Mouse (Mus musculus) spleen, postnatal 36 days (tissue): ENCODE results near the gene Adgrv1.

Source experiments
- DNase-seq, 2 experiments: peaks; one replicate each; pipeline ENCODE4 v3.0.0; 2022; ENCODE audit warnings: low spot score in 2 of 2, mixed read lengths in 1 of 2

The Adgrv1 gene

DNA sequence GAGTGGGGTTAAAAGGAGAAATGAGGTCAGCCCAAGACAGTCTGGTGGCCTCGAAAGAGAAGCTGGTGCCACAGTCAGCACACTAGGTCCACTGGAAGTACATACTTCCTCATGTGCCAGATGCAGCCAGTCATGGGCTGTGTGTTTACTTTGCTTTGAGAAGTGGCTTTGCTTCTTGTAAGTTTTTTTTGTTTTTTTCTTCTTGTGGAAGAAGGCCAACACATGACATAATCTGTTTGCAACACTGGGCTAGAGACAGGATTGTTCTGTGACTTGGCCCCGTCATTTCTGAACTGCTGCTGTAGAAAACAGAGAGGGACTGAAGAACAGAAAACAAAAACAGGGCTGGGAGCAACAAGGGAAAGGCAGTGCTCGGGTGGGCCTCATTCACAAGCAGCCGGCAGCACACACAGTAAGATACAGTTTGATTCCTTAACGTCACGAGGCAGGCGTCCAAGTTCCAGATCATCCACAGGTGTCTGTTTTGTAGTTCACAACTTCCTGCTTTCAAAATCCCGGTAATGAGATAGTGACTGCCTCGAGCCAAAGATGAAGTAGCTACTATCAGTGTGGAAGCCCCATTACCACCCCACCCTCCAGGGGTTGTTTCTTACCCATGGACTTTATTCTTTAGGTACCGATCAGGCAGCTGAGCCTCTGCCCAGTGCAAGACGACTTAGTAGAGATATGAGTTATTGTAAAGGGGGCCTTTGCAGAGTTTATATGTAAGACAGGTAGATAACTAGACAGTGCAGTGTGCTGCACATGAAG, 496.1 kb downstream of the Adgrv1 start:
- peak; percentile 17 to 36 for DNase-seq

DNA sequence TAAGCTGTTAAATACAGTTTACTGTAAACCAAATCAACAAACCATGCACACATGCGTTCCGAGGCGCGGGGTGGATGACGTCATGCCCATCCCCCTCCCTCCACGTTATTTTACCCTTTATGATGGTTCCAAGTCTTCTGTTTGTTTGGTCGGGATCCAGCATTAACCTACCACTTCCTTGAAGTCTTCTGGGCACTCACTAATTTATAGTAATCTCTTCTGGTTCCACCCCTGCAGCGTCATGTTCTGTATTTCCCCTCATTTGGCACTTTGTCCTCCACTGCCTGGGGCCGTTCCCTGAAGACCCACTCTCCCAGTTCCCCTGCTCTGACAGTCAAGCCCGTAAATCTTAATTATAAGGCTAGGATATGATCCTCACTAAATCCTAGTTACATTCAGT, 497.0 kb downstream of the Adgrv1 start:
- DNase-seq, result no peak

DNA sequence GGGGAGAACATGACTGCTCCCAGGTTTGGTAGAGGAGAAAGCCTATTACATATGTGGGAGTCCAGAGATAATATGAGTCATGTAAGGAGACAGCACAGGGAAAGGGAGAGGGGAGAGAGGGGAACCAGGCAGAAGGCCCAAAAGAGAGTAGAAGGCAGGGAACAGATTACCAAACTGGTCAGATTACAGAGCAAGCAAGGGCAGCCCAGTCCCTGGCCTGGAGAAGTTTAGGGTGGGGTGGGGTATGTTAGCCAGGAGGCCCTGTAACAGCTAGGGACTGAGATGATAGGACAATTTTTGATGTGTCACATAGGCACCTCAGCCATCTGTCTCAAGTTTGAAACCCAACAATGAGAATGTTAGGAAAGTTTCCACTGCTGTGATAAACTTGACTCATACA, 498.5 kb downstream of the Adgrv1 start:
- no peak for DNase-seq

DNA sequence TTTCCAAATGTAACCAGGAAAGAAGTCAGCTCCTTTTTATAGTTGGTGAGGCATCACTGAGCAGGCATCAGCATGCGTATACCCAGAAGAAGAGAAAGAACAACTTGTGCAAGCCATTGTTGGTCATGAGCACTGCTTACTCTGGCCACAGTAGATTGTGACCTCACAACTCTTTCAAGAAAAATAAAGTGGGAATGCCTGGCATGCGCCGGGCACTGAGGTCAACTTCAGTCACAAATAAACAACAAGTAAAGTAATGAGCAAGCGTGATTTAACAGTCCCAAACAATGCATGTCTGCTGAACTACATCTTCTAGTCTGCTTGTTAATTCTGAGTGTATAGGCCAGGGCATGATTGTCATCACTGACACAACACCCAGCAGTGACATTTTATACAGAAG, 499.6 kb downstream of the Adgrv1 start:
- DNase-seq, result no peak

DNA sequence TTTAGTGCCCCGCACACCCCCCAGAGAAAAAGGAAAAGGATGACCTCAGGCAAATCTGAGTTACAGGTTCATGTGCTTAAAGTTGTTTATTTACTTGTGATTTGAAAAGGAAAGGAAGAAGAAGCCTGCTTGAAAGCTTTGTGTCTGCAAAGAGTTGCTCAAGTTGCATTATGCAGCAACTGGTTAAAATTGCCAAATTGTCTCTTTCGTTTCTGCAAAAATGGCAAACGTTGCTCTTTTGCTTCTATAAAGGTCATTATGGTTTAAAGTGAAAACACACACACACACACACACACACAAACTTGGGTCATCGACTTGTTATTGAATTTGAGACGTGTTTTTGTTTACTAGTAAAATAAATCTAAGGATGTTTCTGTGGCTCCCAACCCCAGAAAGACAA, 500.3 kb downstream of the Adgrv1 start:
- DNase-seq, result no peak

DNA sequence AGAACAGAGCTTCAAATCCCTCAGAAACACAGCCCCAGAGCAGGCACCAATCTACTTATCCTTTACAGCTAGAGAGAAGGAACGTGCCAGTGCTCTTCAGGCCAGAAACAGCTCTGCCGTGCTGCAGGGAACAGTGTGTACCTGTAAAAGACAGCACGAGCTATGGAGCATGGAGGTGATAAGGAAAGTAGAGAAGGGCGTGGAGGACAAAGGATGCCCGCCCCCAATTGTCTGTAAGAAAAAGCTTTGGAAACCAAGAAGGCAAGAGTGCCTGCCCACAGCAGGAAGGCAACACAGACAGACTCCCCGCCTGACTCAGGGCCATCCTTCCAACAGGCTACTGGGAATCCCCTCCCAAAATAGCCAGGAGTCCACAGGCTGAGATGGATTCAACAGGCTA, 501.1 kb downstream of the Adgrv1 start:
- no peak for DNase-seq

DNA sequence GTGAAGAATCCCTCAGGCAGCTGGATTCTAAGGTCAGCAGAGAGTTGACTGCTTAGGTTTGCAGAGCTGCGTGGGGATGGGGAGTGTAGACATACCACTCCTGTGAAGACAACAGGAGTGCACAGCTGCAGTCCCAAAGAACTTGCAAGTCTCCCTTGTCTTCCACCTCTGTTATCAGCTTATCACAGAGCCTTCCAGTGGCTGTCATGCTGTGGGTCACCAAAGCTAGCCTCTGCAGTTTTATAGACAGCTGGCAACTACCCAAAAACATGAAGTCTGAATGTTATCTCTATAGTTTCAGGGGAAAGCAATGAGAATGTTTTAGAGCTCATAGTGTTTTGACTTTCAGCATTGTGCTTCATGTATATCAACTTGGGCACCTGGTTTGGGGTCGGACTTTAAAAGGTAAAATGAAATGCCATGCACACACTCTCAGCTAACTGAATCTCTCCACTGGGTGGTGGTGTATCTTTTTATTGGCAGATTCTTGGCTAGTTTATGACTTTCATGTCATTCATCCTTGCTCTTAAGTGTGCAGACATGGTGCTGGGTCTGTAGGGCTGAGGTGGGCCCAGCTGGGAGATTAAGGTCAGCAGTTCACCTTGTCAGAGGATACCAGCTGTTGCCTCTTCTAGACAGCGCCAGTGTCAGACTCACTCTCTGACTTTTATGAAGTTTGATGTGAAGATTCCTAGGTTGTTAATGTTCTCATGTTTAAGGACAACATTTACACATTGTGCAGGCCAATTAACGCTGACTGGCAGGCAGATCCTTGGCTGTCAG, 502.0 kb downstream of the Adgrv1 start:
- no peak for DNase-seq

DNA sequence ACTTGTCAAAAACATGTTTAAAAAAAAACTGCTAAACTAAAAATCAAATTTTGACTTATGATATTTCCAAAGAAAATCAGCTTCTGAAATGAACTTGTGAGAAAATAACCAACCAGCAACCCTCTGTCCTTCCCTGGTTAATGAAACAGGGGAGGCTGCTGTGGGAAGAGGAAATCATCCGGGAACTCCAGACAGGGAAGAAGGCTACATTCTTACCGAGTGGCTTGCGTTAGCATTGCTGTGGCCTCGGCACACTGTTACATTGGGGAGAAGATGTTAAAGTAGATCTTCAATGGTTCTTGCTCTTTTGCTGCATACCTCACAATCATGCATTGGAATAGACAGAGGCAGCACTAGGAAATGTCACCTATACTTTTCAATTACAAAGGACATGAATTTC, 507.1 kb downstream of the Adgrv1 start:
- DNase-seq, result no peak

DNA sequence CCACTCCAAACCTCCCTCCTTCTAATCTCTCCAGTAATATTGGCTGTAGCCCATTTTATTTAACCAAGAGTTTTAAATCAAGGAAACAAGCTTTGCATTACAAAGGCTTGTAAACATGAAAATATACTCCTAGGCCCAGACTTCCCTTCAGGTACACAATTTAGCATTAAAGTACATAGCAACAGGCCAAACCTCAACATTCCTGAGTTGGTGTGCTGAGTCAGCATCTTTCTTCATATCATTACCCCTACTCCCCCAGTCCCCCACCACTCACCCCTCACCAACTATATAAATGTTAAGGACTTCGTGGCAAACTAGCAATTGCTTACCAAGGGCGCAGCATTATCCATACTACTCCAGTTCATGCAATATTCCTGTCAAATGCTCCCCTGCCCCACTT, 510.7 kb downstream of the Adgrv1 start:
- DNase-seq, result no peak

DNA sequence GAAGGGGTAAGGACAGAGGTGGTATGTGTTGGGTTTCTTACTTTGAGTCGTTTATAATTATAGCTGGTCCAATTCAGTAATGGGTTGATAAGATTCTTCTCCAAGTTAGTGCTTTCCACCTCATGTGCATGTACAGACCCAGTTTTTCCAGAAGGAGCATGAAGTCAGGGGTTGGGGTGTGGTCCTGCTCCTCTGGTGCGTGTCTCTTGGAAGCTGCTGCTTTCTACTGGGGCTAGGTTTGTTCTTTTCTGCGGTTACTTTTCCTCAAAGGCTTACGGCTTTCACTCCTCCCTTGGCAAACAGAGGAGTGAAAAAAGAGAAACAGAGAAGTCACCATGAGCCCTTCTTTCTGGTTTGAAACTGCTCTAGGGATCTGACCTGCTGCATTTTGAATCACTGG, 522.5 kb downstream of the Adgrv1 start:
- DNase-seq, result no peak

DNA sequence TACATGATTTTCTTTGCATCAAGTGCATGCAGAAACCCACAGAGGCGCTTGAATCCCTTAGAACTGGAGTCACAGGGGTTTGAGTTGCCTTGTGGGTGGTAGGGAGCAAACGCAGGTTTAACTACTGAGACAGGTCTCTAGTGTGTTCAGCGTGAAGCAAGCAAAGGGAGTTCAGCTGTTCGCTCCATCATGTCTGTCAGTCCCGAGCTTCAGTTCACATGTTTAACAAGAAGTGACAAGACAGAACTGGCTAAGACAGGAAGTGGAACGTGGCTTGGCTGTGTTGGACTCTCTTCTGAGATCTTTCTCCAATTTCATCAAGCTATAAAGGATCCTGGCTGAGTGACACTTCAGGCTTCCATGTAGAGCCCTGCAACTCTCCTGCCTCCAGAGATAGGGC, 523.3 kb downstream of the Adgrv1 start:
- DNase-seq, result no peak

DNA sequence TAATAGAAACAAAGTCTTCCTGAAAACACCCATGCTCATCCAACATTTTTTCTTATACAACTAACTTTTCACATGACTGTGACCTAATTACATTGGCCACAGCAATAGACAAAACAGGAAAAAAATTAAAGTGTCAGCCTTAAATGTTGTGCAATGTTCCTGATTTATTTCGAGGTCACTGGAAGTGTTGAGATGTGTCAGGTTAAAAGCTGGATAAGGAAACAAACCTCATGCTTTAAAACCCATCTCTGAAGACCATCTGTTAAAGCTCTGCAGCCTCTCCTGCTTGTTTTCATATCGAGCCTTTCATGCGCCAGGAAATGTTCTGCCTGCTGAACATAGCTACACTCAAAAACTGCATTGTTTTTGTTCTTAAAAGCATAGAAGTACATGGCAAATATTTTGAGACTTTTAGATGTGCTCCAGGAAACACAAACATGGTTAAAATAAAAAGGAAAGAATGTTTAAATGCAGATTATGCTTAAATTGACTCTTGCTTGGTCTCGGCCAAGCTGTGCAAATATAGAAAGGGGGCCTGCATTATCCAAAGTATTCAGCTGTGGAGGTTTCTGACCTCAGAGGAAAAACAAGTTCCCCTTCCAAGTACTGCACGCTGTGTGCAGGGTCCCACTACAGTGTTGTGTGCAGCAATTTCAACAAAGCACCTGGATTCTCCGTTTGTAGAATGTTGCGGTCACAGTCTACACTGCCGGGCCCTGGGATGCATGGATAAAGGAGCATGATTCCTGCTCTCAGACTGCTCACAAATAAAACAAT, 524.2 kb downstream of the Adgrv1 start:
- DNase-seq, result no peak

DNA sequence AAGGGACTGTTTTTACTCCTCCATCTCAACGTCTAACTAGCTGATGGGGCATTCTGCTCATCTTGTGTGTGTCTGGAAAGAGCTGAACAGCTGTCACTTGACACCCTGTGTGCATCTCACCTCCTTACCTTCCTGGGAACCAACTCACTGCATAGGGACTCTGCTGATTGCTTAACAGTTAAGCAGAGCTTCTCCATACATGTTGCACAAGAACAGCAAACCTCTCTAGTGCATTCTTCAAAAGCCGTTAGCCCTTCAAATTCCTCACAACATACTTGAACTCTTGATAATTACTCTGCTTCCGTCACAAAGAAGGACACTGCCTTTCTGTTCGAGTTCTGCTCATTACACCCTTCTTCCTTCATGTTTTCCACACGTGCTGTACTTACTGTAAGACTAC, 525.5 kb downstream of the Adgrv1 start:
- DNase-seq, result no peak

DNA sequence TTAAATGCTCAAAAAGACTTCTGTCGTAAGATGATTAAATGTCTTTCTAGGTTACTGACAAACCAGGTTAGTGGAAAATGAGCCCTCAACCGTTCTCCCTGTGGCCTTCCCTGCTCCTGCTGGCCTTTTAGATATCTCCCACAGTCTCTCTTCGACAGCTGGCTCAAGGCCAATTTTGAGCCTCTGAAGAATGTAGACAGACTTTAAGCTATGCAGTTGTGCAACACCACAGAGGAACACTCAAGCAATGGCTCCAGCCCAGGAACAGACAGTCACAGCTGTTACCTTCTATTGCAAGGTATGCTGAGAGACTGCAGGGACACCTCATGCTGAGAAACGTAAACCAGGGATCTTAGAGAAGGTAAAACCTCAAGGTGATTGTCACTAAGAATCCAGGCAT, 529.2 kb downstream of the Adgrv1 start:
- DNase-seq, result peak in 1 of 2 experiments; percentile 5

DNA sequence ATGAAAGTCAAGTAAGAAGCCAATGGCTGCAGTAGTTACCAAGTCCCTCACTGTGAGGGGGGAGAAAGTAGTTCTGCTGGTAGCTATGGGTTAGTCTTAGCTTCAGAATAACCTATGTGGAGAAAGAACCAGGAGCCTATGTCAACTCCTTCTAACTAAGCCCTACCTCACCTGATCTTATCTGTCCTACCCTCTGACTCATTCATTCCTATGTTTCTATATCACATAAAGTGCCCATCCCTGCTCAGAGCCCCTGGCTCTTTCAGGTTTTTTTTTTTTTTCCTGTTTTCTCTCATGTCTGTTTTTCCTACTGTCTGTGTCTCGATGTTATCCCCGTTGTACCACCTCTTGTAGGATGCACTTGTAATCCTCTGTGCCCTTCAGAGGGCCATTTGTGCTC, 536.5 kb downstream of the Adgrv1 start:
- DNase-seq, result no peak

DNA sequence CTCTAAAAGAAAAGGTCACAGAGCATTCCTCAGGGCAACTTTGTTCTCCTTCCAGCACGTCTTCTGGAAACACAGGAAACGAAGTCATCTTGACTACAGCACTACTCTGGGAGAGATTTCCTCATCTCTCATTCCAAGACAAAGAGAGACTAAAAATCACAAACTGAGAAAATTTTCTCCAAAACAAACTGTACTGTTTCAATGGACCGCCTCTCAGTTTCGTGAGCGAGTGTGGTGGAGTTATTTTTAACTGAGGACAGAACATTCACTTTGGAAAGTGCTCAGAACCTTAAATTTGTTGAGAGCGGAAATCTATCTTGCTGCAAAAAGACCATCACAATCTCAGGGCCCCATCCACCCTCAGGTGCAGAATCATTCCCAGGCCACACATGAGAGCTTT, 538.4 kb downstream of the Adgrv1 start:
- no peak for DNase-seq

DNA sequence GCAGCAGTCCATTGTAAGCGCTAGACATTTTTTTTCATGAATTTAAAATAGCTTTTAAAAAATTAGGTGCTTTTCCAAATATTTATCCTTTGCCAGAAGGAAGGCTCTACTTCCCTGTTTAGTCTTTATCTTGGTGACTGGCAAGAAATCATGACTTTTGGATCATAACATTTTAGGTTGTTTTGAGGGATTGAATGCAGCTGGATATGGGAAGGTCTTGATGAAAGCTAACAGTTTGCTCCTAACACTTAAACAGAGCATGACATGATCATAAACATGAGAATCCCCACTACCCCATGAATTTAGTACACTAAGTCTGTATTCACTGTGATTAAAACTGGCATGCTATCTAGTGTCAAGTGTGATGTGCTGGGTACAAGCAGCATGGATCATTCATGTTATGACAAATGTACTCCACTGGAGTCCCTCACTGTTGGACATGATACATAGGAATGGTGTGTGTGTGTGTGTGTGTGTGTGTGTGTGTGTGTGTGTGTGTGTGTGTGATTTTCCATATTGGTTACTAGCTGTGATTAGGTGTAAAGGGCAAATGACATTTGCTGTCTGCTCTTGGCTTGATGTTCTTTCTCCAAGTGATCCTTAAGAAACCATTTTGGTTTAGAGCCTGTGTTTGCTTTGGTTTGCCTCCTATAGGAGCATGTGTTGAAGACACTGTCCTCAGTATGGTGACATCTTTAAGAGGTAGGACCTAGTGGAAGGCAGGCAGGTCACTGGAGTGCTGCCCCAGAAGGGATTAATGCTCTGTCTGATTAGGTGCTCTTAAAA, 542.7 kb downstream of the Adgrv1 start:
- DNase-seq, result no peak

DNA sequence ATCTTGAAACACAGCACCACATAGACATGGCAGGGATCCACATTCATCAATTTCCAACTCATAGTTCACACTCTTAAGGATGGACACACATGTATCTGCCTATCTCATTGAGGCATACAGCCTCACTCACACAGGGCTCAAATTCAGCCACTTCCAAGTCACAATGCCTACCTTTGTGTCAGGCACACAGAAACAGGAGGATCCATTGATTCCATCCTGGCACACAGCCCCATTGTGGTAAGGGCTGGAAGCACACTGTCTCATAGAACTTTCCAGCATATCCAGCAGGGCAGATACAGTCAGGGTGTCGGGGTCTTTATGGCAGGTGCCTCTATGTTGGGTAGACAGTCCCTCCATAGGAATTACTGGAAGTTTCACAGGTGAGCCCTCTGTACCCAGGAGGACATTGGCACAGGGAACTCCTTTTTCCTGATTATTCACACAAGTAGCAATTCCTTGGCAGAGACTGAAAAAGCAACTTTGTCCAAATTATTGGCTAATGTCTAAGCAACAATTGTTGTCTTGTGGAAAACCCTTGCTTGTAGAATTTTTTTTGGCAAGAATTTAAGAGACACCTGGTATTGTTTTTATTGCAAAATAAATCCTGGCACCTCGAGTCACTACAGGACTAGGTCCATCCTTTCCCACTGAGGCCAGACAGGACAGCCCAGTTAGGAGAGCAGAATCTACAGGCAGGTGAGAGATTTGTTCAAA, 545.8 kb downstream of the Adgrv1 start:
- no peak for DNase-seq

DNA sequence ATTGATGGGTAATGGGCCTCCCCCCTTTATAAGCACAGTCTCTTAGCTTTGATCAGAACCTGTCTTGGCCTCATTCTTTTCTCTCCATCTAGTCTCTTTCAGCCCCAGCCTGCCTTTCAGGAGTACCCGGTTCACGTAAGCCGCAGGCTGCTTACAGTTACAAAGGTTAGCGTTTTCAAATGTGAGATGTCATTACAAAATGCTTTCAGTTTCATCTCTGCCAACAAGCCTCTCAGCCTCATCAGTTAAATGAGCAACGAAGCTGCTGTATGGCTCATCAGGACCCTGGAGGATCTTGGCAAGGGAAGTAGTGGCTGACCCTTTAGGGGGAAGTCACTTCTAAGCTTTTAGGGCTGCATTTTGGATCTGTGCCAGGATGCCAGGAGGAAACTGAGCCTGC, 560.7 kb downstream of the Adgrv1 start:
- no peak for DNase-seq

DNA sequence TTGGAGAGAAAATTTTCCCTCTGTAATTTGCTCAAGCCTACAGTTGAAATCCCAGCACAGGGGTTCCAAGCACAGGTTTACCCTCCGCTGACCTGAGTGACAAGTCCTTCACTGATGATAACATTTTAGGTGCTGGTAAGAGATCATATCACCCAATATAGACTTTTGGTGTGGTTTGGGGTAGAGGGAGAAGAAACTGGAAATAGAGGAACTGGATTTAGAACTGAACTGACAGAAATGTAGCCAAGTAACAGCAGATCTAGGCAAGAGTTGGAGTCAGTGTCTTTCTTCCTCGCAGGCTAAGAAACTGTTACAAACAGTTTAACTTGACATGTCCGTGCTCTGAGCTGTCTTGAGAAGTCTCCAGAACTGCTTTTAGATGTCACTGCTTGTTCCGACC, 581.5 kb downstream of the Adgrv1 start:
- no peak for DNase-seq

DNA sequence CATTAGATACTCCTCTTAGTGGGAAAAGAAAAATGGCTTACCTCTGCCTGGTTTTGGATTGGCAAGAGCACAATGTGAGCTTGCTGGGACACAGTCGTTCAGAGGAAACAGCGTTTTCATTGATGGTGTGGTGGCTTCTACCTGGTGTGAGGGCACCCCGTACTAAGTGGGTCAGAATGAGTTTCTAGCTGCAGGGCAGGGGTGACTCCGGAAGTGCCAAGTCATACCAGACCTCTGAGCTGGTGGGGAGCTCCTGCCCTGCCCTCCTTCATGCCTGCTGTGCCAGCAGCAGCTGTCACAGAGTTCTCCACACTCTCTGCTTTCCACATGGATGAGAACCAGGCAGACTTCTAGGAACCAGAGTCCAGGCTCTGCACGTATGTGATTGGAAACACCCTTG, 582.0 kb downstream of the Adgrv1 start:
- no peak for DNase-seq
